In the genomic region with DNA sequence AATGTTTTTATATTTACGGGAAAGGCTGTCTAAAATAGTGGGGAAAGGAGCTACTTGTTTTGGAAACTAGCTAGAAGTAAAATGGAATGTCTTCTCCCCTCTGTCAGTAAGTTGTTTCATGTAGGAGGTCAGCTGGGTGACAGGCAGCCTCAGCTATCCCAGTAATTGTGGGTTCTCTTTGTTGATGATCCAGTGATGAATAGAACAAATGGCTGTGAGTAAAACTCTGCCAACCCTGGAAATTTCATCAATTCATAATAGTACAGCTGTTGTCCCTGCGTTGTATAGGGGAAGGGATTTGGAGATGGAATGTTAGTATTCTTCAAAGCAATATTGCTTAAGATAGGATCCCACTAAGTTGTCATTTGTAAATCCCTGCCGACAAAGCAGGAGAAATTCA, we compare ENCODE assay signal across 15 mouse cellular contexts. TPM values are rescaled to one million over a fixed set of nuclear protein-coding genes. Genes with fewer than 3 reads are reported as not detected.
DNase-seq lines count a peak whose midpoint lies in the region; ATAC-seq lines count a peak whose summit lies in the region.
"Had no signal": no experiment of that assay in that cellular context is flagged by ENCODE, and none has a peak within 500 bp of the region (broad histone marks: within the 10 kb centered on the region; RNA-seq: fewer than 3 reads in every experiment).

No protein-coding gene starts in this region.

- no peak overlapping the region for H3K4me2 ChIP-seq in forebrain, embryonic 16.5 days (ENCODE audit: low read length)
- H3K4me2 ChIP-seq in forebrain, embryonic 13.5 days, result no peak overlapping the region
- H3K4me2 ChIP-seq: embryonic facial prominence, embryonic 12.5 days; liver, embryonic 13.5 days had no signal

- H3K9me3 ChIP-seq in forebrain, embryonic 16.5 days (ENCODE audit: control insufficient read depth, low read length), result no peaks in the 10 kb centered on the region
- H3K9me3 ChIP-seq in forebrain, embryonic 13.5 days (replicated peaks), result no peaks in the 10 kb centered on the region
- H3K9me3 ChIP-seq: embryonic facial prominence, embryonic 12.5 days; liver, embryonic 13.5 days; midbrain, embryonic 10.5 days had no signal

- peaks cover 9% of the 10 kb centered on the region; the same call in 1 of the 2 replicates for H3K4me1 ChIP-seq in forebrain, embryonic 16.5 days (replicated peaks; ENCODE audit: control insufficient read depth, insufficient read depth, low read length)
- H3K4me1 ChIP-seq in forebrain, embryonic 13.5 days, result peaks cover 7% of the 10 kb centered on the region; the same call in 1 of the 2 replicates
- H3K4me1 ChIP-seq: embryonic facial prominence, embryonic 12.5 days; midbrain, embryonic 10.5 days had no signal

- no peak overlapping the region for H3K9ac ChIP-seq in forebrain, embryonic 16.5 days (replicated peaks; ENCODE audit: low read depth, low read length)
- H3K9ac ChIP-seq in forebrain, embryonic 13.5 days, result no peak overlapping the region
- H3K9ac ChIP-seq: embryonic facial prominence, embryonic 12.5 days; liver, embryonic 13.5 days had no signal

- H3K36me3 ChIP-seq in forebrain, embryonic 16.5 days (ENCODE audit: control insufficient read depth, insufficient read depth), result no peaks in the 10 kb centered on the region
- H3K36me3 ChIP-seq in forebrain, embryonic 13.5 days (ENCODE audit: poor library complexity, severe bottlenecking), result no peaks in the 10 kb centered on the region
- no peaks in the 10 kb centered on the region for H3K36me3 ChIP-seq in macrophage (ENCODE audit: inconsistent target)
- H3K36me3 ChIP-seq: embryonic facial prominence, embryonic 12.5 days; liver, embryonic 13.5 days had no signal

- no peak overlapping the region for H3K4me3 ChIP-seq in forebrain, embryonic 16.5 days (replicated peaks; ENCODE audit: low read length)
- H3K4me3 ChIP-seq in forebrain, embryonic 13.5 days, result no peak overlapping the region
- H3K4me3 ChIP-seq in macrophage (ENCODE audit: inconsistent target), result no peak overlapping the region
- H3K4me3 ChIP-seq: embryonic facial prominence, embryonic 12.5 days; liver, embryonic 13.5 days; midbrain, embryonic 10.5 days had no signal

- DNase-seq in layer of hippocampus, adult 9-11 months, result peak; percentile 36
- no peak for DNase-seq in layer of hippocampus, adult 11-12 months (ENCODE audit: low spot score)
- DNase-seq in brain, adult 2 months (ENCODE audit: low read depth, low spot score), result peak; percentile 74
- no peak for DNase-seq in kidney, postnatal 25 days
- DNase-seq: adrenal gland, adult 2 months; cerebellum, adult 18-20 months; liver, embryonic 13.5 days; lung, postnatal 10 days; retina, postnatal 1 day had no signal

- peak; percentile 43; the same call in 1 of the 2 replicates for ATAC-seq in forebrain, embryonic 16.5 days
- ATAC-seq in forebrain, embryonic 13.5 days, result no peak
- ATAC-seq: hindbrain, embryonic 16.5 days had no signal

- WGBS in forebrain, embryonic 16.5 days, result 52% methylated on average over 3 of the region's 3 CpGs
- WGBS in forebrain, embryonic 13.5 days, result 70% methylated on average over 3 of the region's 3 CpGs
- 100% methylated on average over 3 of the region's 3 CpGs for WGBS in macrophage (ENCODE audit: missing documents)

- no peaks in the 10 kb centered on the region for H3K27me3 ChIP-seq in forebrain, embryonic 16.5 days (replicated peaks; ENCODE audit: control insufficient read depth, insufficient read depth, low read length)
- no peaks in the 10 kb centered on the region for H3K27me3 ChIP-seq in forebrain, embryonic 13.5 days
- H3K27me3 ChIP-seq: embryonic facial prominence, embryonic 12.5 days; liver, embryonic 13.5 days had no signal

- no peak overlapping the region for H3K27ac ChIP-seq in forebrain, embryonic 16.5 days (ENCODE audit: low read length)
- H3K27ac ChIP-seq in forebrain, embryonic 13.5 days, result no peak overlapping the region
- 0 out of 2 replicates have a peak overlapping the region, but pooled peaks have one; percentile 34 for H3K27ac ChIP-seq in macrophage
- H3K27ac ChIP-seq: embryonic facial prominence, embryonic 12.5 days; liver, embryonic 13.5 days; midbrain, embryonic 10.5 days had no signal

- peaks cover 100% of the 10 kb centered on the region for H3K79me2 ChIP-seq in macrophage (ENCODE audit: inconsistent target)

RNA-seq across cellular contexts. Expression of a gene that starts 37.9 kb away (rescaled TPM):
- polyA plus RNA-seq in forebrain, embryonic 16.5 days (2015; fragmentation: Nextera tagmentation; extraction: Ambion mirVana), result 137 and 144 TPM in 2 replicates
- 81.7 and 90.6 TPM in 2 replicates for polyA plus RNA-seq in forebrain, embryonic 13.5 days (2015; fragmentation: Nextera tagmentation; extraction: Ambion mirVana)
- total RNA-seq in macrophage (2018; cell fraction: chromatin; rRNA removed), result 100 to 1,000 TPM; 148 to 574 (median 186) TPM
- 100 to 1,000 TPM in 10 of 26 experiments, 10 to 100 TPM in 16; 68.7 to 132 (median 94.2) TPM for total RNA-seq in macrophage (2018; cell fraction: cytosol; rRNA removed)
- total RNA-seq in macrophage (2018; cell fraction: nucleus; rRNA removed), result 100 to 1,000 TPM in 24 of 26 experiments, 10 to 100 TPM in 2; 88.2 to 457 (median 140) TPM
- polyA plus RNA-seq in macrophage (2018), result 55.4 to 76.9 TPM (median 66.0 TPM) in 3 replicates

Comparison
In these comparisons a context has a peak if more than half of its experiments do, and no peak if none do; other contexts are left out.
1. DNase-seq: peak in layer of hippocampus, adult 9-11 months (single experiment) and brain, adult 2 months (single experiment); none in layer of hippocampus, adult 11-12 months (single experiment) and kidney, postnatal 25 days (0 of 2).